Mouse (Mus musculus) spleen, postnatal 36 days (tissue): ENCODE measurements around the gene Poc1a.

Source experiments
- DNase-seq, 2 experiments: peaks; one replicate each; pipeline ENCODE4 v3.0.0; 2022; ENCODE audit warnings: low spot score in 2 of 2, mixed read lengths in 1 of 2

The Poc1a gene

DNA sequence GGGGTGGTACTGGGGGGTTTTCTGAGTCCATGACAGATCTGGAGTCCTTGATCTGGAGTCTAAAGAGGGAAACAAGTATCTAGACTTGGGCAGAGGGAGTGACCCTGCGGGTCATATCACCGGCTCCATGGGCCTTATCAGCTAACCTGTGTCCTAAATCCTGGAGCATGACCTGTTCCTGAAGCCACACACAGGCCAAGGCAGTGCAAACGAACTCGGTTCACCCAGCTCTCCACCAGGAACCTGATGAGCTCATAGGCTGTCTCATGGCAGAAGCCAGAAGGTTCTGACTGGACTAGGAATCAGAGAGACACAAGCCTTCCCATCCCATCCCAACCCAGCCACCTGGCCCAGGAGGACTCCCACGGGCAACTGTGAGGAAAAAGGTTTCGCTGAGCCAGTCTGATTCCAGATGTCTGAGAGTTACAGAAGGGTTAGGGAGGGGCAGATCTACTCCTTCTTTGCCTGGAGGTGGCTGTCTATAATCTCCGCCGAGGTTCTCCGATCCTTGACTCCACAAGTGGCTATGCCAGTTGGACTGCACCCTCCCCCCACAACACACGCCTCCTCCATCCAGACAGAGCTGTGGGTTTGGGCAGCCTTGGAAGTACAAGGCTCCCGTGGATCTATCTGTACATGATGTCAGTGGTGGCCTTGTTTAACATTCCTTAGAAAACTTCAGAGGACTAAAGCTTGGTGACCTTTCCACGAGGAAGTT lies 15.3 kb upstream of the Poc1a start:
- no peak for DNase-seq

DNA sequence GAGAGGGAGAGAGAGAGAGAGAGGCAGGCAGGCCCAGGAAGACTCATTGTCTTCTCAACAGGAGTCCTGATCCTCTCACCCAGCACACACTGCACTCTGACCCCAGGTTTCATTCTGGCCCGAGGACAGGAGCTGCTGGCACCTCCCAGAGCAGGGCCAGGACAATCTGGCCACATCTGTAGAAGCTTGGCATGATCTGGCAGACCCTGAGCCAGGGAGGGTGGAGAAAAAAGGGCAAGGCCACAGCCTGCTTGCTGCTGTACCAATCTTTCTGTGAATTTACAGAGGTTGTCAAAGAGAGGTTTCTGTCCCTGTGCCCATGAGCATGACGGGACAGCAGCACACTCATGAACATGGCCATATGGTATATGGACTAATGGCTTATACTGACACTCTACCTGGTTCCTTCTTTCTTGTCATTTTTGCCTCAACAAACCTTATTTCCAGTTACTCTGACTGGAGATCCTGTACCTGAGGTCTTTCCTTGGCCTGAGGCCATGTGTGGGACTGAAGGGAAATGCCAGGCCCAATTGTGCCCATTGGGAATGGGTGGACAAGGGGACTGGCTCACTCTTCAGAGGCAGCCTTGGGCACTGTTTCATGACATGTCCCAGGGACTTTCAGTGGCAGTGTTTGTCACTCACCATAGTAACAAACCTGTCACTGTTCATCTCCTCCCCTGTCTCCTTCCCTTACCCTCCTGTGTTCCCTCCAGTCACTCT lies 13.8 kb upstream of the Poc1a start:
- no peak for DNase-seq

GRCm38 (mm10) chr9:106268421-106268820 lies 12.4 kb upstream of the Poc1a start:
- DNase-seq: no peak

- no peak for DNase-seq
Observed at GRCm38 (mm10) chr9:106269076-106269788, 11.6 kb upstream of the Poc1a start.

DNA sequence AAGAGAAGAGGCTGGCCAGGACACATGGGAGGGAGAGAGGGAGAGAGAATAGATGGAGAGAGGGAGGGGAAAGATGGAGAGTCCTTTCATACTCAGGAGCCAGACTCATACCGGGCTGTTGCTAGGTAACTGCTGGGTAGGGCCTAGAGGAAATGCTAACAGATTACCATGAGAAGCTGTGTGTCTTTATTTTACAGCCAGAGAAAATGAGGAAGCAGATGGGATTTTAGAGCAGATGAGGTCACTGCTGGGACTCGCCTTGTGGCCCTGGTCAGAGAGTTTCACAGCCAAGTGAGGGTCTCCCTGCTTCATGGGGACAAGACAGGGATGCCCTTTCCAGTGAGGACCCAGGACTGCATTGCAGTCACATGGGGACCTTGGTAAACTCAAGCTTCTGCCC lies 11.0 kb upstream of the Poc1a start:
- DNase-seq: no peak

- no peak for DNase-seq
Observed at GRCm38 (mm10) chr9:106270656-106271055, 10.2 kb upstream of the Poc1a start.

- no peak for DNase-seq
Observed at GRCm38 (mm10) chr9:106272288-106272687, 8.6 kb upstream of the Poc1a start.

DNA sequence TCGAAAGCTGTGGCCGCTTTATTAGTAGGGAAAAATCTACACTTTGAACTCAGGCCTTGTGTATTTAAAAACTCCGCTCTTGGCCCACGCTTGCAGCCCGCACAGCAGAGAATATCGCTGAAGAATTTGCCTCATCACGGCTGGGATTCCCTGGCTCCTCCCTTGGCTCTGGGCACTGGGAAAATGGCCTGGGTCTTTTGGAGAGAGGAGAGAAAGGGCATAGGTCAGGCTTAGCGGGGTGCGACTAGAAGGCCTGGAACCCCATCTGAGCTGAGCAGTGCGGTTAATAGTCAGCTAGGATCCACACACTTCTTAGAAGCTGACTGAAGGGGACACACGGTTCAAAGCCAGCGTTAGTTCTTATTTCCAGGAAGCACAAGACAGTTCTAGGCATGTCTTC lies 7.6 kb upstream of the Poc1a start:
- DNase-seq: no peak

GRCm38 (mm10) chr9:106273791-106274190 lies 7.1 kb upstream of the Poc1a start:
- no peak for DNase-seq

DNA sequence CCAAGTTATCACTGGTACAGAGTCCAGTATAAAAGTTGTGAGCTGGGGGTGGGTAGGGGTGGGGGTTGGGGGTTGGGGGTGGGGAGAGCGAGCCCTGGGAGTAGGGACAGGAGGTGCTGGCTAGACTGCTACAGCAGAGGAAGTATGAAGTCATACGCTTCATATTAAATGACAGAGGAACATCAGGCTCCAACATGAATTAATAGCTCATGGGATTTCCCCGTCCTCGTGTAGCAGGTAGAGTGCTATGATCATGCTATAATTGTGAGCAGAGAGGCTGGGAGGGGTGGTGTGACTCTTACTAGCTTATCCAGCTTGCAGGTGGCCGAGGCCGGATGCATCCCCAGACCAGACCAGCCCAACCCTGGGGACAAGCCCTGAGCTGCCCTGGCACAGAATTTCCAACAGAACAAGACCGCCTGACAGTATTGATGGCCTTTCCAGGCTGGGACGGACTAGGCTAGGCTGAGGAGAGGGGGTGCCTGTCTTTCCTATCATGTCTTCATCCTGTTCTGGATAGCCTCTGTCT lies 6.1 kb upstream of the Poc1a start:
- DNase-seq: no peak

DNA sequence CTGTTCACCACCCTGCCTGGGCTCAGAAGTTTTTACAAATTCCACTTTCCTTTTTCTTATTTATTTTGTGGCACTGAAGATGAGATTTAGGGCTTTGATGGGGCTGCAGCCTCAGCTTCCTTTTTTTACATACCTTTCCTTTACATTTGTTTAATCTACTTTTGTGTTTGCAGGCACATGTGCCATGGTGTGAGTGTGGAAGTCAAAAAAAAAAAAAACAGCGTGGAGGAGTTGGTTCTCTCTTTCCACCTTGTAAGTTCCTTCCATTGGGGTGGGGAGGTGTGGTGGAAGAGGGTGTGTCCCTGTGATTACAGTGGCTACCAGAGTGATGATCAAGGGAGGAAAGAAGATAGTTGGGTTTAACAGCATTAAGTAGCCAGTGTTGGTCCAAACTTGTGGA lies 5.1 kb upstream of the Poc1a start:
- no peak for DNase-seq

DNA sequence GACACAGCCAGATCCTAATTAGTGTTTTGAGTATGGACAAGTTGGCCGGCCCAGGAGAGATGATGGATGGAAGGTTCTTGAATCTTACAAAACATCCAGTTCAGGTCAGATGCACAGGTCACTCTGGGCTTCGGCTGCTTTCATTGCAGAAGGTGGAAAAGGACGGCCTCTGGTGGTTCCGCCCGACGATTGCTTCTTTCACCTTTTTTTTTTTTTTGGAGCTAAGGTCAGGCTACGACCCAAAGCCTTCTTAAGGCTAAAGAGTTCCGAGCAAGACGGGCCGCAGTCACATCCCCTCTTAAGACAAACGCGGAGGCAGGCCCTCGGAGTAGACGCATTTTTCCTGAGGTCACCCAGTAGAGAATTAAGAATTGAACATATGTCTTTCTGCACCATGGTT lies 475 bp upstream of the Poc1a start:
- peak; percentile 54 to 61 for DNase-seq

- DNase-seq: no peak
Observed at GRCm38 (mm10) chr9:106282024-106282423, 1.2 kb downstream of the Poc1a start.

- DNase-seq: no peak
Observed at GRCm38 (mm10) chr9:106287165-106287564, 6.3 kb downstream of the Poc1a start.

GRCm38 (mm10) chr9:106288864-106289263 lies 8.0 kb downstream of the Poc1a start:
- peak; percentile 55 to 66 for DNase-seq

DNA sequence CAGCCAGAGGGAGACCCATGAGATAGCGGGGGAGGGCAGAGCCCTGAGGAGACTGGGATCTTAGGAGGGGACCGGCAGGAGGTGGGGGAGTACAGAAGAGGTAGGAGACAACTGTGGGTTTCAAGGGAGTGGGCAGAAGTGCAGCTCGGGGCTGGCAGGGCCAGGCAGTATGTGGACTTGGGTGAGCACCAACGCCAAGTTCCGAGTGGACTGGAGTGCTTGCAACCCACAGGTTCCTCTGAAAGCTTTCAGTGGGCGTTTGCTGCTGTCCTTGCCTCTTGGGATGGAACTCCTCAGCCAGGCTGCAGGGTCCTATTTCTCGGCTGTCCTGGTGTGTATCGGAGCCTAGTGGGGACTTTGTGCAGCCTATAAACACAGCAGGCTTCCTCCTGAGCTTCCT lies 9.0 kb downstream of the Poc1a start:
- no peak for DNase-seq

DNA sequence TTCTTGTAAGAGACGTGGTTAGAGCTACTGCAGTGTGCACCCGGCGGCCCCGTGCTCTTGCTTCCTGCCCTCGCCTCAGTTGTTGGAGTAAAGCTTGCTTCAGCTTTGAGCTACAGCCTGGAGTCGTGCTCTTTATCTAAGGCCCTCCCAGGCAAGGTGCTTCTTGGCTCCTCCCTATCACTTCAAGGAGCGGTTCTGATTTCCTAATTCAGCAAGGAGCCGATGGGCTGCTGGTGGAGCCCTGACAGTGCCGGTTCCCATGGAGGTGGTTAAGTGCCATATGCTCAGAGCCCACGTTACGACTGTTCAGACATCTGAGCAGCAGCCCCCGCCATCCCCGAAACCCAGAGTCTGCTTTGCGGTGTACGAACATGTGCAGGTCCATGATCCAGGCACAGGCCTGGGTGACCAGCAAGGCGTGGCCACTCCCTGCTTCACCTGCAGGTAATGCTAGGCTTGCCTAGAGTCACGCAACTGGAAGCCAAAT lies 9.8 kb downstream of the Poc1a start:
- no peak for DNase-seq

GRCm38 (mm10) chr9:106293569-106294156 lies 12.8 kb downstream of the Poc1a start:
- DNase-seq: no peak

DNA sequence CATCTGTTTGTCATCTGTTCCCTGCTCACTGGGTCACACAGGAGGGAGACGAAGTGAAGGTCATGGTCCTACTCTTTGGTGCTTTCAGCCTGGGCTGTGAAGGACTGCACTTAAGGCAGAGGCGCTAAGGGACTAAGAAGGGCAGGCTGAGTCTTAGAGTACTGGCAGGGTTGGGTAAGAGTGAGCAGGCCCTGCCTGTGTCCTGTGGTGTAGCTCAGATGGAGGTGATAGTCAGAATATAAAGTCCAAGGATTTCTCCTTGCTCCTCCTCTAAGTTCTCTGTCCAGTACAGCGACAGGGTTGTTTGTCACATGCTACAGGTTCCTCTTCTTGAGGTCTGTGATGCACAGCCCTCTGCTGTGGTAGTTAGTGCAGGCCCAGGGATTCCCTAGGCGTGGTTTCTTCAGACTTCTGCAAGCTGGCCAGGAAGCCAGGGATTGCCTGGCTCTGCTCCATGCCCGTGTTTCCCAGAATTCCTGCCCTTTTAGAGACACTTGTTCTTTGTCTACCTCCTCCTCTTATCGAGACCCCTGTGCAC lies 15.8 kb downstream of the Poc1a start:
- DNase-seq: no peak

DNA sequence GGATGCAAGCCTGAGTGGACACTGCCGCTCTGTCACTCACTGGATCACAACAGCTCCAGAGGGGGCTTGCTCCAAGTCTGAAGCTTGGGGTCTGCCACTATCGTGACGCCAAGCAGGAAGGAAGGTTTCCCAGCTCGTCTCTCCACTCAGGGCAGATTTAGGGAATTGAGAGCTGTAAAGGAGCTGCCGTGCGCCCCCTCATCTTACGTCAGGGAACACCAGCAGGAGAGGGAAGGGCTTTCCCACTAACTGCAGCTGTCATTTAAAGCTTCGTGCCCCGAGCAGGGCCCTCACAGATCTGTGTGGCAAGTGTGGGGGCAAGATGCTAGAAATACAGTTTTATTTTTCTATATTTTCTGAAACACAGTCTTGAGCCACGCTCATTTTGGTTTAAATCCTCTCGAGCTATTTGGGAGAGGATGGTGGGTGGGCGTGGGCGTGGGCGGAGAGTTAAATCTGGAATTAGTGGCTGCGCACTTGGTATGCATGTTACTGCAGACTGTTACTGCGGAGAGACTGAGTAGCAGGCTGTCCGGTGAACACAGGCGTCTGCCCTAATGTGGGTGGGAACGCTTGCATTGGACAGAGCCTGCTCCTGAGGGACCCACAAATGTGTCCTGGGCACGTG lies 19.4 kb downstream of the Poc1a start:
- no peak for DNase-seq

GRCm38 (mm10) chr9:106300949-106301348 lies 20.1 kb downstream of the Poc1a start:
- DNase-seq: no peak
